Mouse (Mus musculus) thymus, adult 2 months (tissue): Measurements from ENCODE around the gene Bcor. TPM values are rescaled to one million over a fixed set of nuclear protein-coding genes. Genes with fewer than 3 reads are reported as not detected.

Experiments used
- DNase-seq: peaks from one replicate; pipeline ENCODE4 v3.0.0; 2021
- H3K27ac ChIP-seq: fragments of 200-500 bp; 2 replicates; pipeline ENCODE4 v1.5.1; 2012; ENCODE audit warnings: low read length, control low read depth; ENCODE audit not compliant: control insufficient read depth, insufficient read depth
- H3K27me3 ChIP-seq: fragments of 200-500 bp; 2 replicates; pipeline ENCODE4 v1.6.1; 2012; ENCODE audit warnings: mild to moderate bottlenecking, low read length, moderate library complexity, mixed read lengths; ENCODE audit not compliant: control insufficient read depth, insufficient read depth
- H3K36me3 ChIP-seq: fragments of 200-500 bp; 2 replicates; pipeline ENCODE4 v1.6.1; 2012; ENCODE audit warnings: mild to moderate bottlenecking, low read length, moderate library complexity; ENCODE audit not compliant: control insufficient read depth, insufficient read depth
- H3K4me1 ChIP-seq: fragments of 200-500 bp; replicated peaks from 2 replicates; pipeline ENCODE4 v1.6.1; 2012; ENCODE audit warnings: low read length; ENCODE audit not compliant: control insufficient read depth, insufficient read depth
- H3K4me3 ChIP-seq: fragments of 200-500 bp; 2 replicates; pipeline ENCODE4 v1.5.1; 2012; ENCODE audit warnings: mild to moderate bottlenecking, low read length, control low read depth, moderate library complexity; ENCODE audit not compliant: control insufficient read depth, insufficient read depth
- CTCF ChIP-seq: fragments of 200-500 bp; IDR thresholded peaks from 2 replicates; pipeline ENCODE4 v1.5.1; 2012; ENCODE audit warnings: mild to moderate bottlenecking, control low read depth, low read length, moderate library complexity, borderline replicate concordance; ENCODE audit not compliant: control insufficient read depth, poor library complexity, insufficient read depth; ENCODE audit errors: extremely low read depth
- POLR2A ChIP-seq: fragments of 200-500 bp; IDR thresholded peaks from 2 replicates; pipeline ENCODE4 v1.6.1; 2012; ENCODE audit warnings: mild to moderate bottlenecking, low read length, control low read depth, moderate library complexity; ENCODE audit not compliant: control insufficient read depth, poor library complexity, insufficient read depth; ENCODE audit errors: extremely low read depth
- WGBS: fragments of 180-500 bp; shearing (Covaris S2); methylation state at CpG from one replicate; pipeline ENCODE4 v1.1.7; 2018; 5-methylcytosine and 5-hydroxymethylcytosine counted together
- polyA plus RNA-seq: library from polyadenylated mRNA; depleted of rRNA; stranded (reverse); fragments of >200 nt; gene quantifications from 2 replicates; pipeline ENCODE4 v1.2.3, GENCODE M21; 2012

Bcor gene
- polyA plus RNA-seq, 1 experiment: 30.6 TPM

GRCm38 (mm10) chrX:12116128-12116527 lies 44.0 kb downstream of the Bcor start:
- WGBS: 95% methylated on average over 7 of the region's 7 CpGs
- TF ChIP-seq CTCF (no peak), POLR2A (no peak)
- Histone ChIP-seq H3K4me3 (no peak overlapping the region), H3K36me3 (no peaks in the 10 kb centered on the region), H3K27me3 (no peaks in the 10 kb centered on the region), H3K4me1 (peaks cover 2% of the 10 kb centered on the region; the same call in 1 of the 2 replicates), H3K27ac (no peak overlapping the region)
- no peak for DNase-seq

GRCm38 (mm10) chrX:12112166-12112565 lies 48.0 kb downstream of the Bcor start:
- TF ChIP-seq CTCF (no peak), POLR2A (no peak)
- Histone ChIP-seq H3K36me3 (no peaks in the 10 kb centered on the region), H3K4me1 (peaks cover 2% of the 10 kb centered on the region; the same call in 1 of the 2 replicates), H3K4me3 (no peak overlapping the region), H3K27me3 (no peaks in the 10 kb centered on the region), H3K27ac (no peak overlapping the region)
- WGBS: 95% methylated on average over 4 of the region's 4 CpGs
- no peak for DNase-seq

DNA sequence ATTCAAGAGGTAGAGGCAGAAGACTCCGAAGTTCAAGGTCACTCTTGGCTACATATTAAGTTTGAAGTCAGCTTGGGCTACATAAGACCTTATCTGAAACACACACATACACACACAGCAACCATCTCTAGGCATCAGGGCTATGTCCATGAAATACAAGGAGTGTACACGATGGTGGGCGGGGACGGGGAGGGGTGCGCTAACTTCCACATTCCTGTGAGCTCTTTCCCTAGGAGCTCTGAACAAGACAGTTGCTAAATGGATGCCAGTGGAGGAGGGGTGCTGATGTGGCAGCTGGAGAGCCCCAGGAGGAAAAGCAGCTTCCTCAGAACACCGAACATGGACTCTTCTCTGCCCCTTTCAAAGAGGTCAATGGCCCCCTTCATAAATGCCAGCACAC lies 49.6 kb downstream of the Bcor start:
- no peak overlapping the region for H3K27ac ChIP-seq
- 93% methylated on average over 6 of the region's 6 CpGs for WGBS
- no peaks in the 10 kb centered on the region for H3K4me1 ChIP-seq

DNA sequence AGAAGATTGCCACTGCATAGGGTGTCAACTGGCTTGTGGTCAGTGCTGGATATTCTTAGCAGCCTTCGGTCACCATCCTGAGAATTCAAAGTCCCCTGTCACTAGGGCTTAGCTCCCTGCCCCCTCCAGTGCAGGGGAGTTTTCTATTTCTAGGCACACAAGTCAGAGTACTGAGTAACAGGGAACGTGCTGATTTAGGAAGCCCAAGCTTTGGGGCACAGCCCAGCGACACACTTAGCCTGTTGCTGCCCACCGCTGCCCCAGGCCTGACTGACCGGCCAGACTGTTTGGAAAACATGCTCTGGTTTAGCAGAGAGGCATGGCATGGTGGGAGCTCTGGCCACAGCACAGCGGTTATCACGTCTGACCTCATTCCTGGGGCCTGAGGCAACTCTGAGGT lies 54.8 kb downstream of the Bcor start:
- no peaks in the 10 kb centered on the region for H3K27me3 ChIP-seq
- no peaks in the 10 kb centered on the region for H3K36me3 ChIP-seq
- TF ChIP-seq POLR2A (no peak), CTCF (no peak)
- WGBS: 96% methylated on average over 7 of the region's 7 CpGs
- H3K4me3 ChIP-seq: no peak overlapping the region
- no peak overlapping the region for H3K27ac ChIP-seq
- no peak for DNase-seq
- H3K4me1 ChIP-seq: no peaks in the 10 kb centered on the region

More for the DNA sequence above, 49.6 kb downstream of the Bcor start:
- no peak overlapping the region for H3K4me3 ChIP-seq
- no peaks in the 10 kb centered on the region for H3K27me3 ChIP-seq
- no peak for TF ChIP-seq CTCF
- TF ChIP-seq POLR2A: no peak
- no peak for DNase-seq
- no peaks in the 10 kb centered on the region for H3K36me3 ChIP-seq

DNA sequence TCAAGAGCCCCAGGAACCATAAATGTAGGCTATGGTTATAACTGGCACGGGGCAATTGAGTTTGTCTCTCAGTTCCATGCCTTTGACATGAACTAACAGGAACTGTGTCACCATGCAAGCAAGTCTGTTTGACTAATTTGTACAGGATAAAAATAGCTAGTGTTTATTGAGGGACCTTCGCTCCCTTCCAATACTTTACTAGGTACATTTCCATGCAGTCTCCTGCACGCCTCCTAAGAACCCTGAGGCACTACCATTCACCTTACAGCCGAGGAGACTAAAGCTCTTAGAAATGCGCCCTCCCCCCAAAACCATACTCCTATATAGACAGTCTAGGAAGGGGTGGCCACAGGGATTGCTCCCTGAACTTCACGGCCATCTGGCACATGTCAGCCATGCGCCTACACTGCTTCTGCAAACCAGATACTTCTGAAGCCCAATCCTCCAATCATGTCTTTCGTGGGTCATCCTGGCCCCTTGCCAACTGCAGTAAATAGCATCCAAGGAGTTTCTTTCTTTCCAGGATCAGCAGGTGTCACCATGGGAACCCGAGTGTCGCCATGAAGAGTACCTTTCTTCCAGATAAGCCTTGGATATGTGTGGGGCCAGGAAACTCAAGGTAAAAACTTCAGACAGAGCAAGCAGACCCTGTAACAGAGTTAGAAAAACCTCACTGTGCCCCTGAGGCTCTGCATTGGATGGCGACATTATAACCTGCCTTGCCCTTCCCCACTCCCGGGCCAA lies 63.2 kb downstream of the Bcor start:
- DNase-seq: no peak
- whole genome bisulfite sequencing: 94% methylated on average over 12 of the region's 12 CpGs
- Histone ChIP-seq H3K4me3 (no peak overlapping the region), H3K4me1 (peaks cover 5% of the 10 kb centered on the region; the same call in 1 of the 2 replicates), H3K36me3 (no peaks in the 10 kb centered on the region), H3K27ac (no peak overlapping the region), H3K27me3 (no peaks in the 10 kb centered on the region)
- no peak for TF ChIP-seq POLR2A
- no peak for TF ChIP-seq CTCF

DNA sequence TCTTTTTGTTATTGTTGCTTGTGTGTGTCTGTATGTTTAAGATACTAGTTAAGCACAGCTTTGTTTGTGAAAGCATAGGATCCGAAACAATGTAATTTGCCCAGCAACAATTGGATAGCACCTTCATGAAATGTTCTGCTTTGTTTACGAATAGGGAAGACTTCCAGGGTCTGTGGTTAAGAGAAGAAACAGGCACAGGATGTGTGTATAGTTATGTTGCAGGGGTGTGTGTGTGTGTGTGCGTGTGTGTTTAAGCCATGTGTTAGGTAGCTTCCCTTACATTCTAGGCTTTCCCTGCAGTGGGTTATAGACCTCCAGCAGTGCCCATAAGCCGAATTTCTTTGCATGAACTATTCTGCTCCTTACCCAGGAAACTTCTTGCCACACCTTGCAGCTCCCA lies 66.8 kb downstream of the Bcor start:
- Histone ChIP-seq H3K4me1 (peaks cover 22% of the 10 kb centered on the region), H3K4me3 (no peak overlapping the region), H3K27me3 (no peaks in the 10 kb centered on the region), H3K27ac (no peak overlapping the region), H3K36me3 (no peaks in the 10 kb centered on the region)
- WGBS: 48% methylated on average over 4 of the region's 4 CpGs
- no peak for TF ChIP-seq CTCF
- TF ChIP-seq POLR2A: no peak
- DNase-seq: no peak
